Mouse (Mus musculus) adrenal gland, adult (tissue): ENCODE results near the gene Atl3.
A peak's percentile ranks its signal among the peaks of the same experiment; 100 is the strongest.

ENCODE experiments used
- DNase-seq, 2 experiments: peaks; one replicate each; pipeline ENCODE4 v3.0.0; 2022 to 2023; ENCODE audit warnings: low spot score in 1 of 2; ENCODE audit not compliant: inconsistent age in 2 of 2

The Atl3 gene

DNA sequence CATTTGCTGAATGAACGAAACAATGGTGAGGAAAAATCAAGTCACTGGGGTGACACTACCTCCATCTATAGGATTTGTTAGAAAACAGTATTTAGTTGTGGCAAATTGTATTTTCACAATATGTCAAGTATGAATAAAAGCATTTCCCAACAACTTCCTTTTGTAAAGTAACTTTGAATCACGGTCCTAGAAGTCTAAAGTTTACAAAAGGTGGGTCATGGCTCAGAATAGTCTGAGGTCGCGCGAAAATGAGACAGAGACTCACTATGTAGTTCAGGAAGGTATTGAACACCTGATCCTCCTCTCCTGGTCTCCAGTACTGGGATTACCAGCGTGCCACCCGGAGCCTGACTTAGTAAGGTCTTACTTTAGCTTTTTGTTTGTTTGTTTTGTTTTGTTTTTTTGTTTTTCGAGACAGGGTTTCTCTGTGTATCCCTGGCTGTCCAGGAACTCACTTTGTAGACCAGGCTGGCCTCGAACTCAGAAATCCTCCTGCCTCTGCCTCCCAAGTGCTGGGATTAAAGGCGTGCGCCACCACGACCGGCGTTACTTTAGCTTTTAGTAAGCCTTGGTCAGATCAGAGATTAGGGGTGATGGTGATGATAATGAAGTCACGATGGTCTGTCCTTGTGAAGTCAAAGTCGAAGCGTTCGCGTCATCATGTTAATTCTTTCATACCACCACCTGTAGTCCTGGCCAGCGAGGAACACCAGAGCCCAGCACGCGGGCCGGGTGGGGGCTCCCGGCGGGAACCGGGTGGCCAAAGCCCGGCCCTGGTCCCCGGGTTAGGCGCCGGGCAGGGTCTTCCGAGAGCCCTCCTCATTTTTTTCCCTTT, at the start of gene Atl3:
Gene Atl3, plus strand, starts transcription at position 689 of the 835 bp plus-strand sequence.
- no peak for DNase-seq

DNA sequence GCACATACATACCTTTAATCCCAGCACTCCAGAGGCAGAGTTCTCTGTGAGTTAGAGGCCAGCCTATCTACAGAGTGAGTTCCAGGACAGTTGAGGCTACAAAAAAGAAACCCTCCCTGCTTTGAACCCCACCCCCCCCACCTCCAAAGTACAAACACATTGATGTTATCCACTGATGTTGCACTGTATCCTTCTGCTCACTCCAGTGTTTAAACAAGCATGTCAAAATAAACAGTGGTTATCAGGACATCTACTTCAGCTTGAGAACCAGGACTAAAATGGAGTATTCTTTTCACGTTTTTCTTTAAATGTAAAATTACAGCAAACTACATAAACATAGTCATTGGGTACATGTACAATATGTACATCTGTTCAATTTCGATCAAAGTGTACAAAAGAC, 48.7 kb upstream of the Atl3 start:
- no peak for DNase-seq

GRCm38 (mm10) chr19:7445596-7445995, 48.2 kb upstream of the Atl3 start:
- DNase-seq = no peak

- no peak for DNase-seq
Observed at GRCm38 (mm10) chr19:7456803-7457202, 37.0 kb upstream of the Atl3 start.

DNA sequence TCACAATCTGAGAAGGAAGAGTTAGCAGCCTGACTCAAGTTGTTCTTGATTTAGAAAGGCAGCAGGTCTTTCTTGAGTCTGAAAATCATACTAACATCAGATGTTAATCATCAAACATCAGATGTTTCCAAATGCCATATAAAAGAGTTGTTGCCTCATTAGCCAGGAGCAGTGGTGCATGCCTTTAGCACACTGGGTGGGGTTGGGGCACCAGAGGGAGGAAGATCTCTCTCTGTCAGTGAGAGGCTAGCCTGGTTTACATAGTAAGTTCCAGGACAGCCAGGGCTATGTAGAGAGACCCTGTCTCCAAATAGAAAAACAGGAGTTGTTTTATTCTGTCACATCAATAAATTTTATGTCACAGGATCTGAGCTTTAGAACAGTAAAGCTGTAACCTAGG, 34.9 kb upstream of the Atl3 start:
- DNase-seq = no peak

- DNase-seq = peak in 1 of 2 experiments; percentile 36
Observed at GRCm38 (mm10) chr19:7459370-7459769, 34.5 kb upstream of the Atl3 start.

GRCm38 (mm10) chr19:7467915-7468314, 25.9 kb upstream of the Atl3 start:
- DNase-seq = no peak

GRCm38 (mm10) chr19:7470643-7471042, 23.2 kb upstream of the Atl3 start:
- DNase-seq = no peak

- DNase-seq = no peak
Observed at GRCm38 (mm10) chr19:7479751-7480248, 14.0 kb upstream of the Atl3 start.

DNA sequence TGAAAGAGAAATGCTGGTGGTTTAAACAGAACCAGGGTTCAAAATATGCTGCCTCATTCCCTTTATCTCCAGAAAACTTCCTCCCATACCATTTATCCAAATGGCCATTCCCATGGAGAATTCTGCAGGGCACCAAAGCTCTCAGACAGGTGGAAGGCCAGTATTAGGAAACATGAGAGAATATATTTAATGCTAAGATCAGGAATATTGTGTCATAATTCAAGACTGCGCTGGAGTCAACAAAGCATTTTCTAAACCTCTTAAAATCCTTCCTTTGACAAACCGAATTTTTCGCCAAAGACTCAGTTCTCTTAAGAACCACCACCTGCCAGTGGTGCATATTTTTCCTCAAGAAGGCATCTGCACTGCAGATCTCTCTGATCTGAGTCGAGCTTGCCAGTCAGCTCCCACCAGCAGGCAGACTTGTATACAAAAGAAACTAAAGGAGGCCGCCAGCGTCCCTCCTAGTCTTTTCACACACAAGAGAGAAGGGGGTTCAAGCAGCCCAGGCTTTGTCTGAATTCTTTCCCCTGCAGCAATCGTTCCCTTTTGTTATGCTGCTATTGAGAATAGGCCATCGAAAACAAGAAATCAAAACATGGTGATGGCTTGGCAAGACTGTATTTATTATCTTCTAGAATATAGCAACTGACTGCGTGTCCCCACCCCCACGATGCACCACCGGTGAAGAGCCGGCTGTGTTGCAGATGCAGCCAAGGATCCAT, 12.1 kb upstream of the Atl3 start:
- peak; percentile 34 to 76 for DNase-seq

- no peak for DNase-seq
Observed at GRCm38 (mm10) chr19:7482266-7482598, 11.6 kb upstream of the Atl3 start.

DNA sequence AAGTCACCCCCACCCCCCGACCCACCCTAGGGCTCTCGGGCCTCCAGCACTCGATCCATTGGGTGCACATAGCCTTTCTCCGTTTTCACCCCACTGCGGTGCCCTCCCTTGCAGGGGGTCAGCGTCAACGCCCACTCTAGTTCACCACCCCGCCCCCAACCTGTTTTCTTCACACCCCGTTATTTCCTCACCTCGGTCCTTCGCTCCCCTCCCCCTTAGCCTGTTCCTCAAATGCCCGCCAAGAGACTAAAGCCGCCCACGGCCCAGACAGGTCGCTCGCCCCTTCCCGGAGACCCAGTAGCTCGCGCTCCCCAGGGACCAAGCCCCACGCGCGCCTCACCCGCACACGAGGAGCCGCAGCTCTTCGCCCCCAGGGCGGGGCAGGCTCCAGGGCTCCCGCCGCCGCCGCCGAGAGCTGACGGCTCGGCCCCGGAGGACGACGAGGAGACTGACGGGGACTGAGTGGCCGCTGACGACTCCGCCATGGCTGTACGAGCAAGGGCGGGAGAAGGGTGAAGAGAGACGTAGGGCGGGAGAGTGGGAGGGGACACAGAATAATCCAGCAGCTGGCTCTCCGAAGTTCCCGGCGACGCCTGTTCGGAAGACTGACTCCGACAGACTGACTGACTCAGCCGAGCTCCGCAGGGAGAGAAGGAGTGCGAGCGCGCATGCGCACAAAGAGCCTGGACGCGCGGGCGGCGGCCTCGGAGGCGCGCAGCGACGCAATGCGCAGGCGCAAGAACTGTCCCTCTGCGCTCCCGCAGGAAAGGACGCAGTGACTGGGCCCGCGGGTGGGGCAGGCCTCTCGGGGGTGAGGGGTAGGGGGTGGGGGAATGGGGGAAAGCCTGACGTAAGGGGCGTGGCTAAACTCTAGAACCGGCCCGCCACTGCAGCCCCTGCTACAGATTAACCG, 11.0 kb upstream of the Atl3 start, which contains the start of gene Rtn3:
Gene Rtn3, minus strand, starts transcription at position 683 of the 913 bp plus-strand sequence.
- DNase-seq = peak; percentile 98

- DNase-seq = no peak
Observed at GRCm38 (mm10) chr19:7483512-7483882, 10.3 kb upstream of the Atl3 start.

DNA sequence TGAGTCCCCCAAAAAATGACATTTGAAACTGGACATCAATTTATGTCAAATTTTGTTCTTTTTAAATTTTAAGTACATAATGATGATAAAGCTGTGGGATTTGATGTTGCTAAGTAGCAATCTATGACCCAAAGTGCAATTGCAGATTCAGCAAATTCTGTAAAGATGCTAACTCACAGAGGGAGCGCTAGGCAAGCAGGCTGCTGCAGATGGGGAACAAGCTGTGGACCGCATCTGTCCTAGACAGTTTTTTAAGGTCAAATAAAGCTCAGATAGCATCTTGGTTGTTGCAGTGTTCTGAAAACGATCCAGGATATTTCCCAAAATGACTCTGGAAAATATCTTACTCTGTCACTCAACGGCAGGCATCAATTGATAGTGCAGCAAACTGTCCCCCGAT, 9.8 kb upstream of the Atl3 start:
- DNase-seq = peak in 1 of 2 experiments; percentile 50

DNA sequence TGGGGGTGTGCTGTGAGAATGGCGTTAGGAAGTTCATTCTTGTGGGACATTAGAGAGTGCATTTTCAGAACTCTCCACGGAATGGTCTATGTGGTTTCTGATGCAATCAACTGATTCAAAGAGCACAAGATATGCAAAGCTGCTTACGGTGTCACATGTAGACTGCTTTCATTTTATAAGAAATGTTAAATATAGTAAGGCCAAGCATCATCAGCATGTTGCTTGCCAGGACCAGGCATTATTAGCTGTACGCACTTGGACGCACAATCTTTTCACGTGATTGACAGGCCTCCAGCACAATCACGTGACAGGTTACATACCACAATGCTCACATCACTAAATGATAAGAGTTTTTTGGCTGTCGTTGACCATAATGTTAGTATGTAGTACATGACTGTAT, 6.2 kb upstream of the Atl3 start:
- no peak for DNase-seq

- DNase-seq = no peak
Observed at GRCm38 (mm10) chr19:7491960-7492359, 1.9 kb upstream of the Atl3 start.

DNA sequence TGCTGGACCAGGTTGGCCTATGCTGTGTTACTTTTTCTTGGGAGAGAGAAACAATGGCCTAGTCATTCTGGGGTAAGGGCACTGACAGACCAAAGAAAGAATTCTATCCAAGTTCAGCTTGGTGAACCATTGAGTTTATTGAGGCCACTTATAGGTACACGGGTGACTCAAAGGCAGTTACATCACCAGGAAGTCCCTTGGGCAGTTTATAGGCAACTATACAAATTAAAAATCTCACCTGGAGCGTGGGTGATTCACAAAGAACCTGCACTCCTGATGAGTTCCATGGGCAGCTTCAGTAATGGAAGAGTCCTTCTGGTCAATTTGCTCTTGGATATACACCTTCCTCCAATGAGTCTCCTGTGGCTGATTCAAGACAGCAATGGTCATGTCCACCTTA, 1.2 kb upstream of the Atl3 start:
- DNase-seq = no peak

DNA sequence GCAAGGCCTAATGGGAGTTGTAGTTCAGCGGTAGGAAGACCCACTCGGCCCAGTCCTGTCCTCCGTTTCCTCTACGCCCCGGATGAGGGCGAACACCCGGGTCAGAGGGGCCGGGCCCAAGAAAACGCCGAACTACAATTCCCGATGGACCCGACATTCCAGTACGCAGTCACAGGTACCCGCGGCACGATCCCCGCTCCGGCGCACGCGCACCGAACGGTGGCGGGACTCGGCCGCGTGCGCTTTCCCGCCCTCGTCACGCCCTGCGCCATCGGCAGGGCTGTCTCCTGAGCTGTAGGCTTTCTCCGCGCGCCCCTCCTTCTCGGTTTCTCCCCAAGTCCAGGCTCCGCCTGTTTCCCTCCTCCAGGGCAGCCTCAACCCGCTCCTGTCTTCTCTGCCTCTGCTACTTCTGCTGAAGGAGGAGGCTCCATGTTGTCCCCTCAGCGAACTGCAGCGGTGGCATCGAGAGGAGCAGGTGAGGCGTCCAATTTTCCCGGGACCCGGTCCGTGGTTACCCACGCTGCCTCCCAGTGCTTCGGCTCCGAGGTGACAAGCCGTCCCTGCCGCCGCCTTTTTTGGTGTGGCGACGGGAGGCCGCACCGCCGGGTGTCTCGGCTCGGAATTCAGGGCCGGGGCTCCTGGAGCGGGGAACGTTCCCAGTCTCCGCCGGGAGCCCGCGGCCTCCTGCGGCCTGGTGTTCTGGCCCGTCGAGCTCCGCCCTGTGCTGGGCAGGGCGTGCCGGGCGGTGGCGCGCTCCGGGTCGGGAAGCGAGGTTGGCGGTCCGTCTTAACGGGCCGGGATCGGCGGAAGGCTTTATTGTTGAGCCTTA, 561 bp downstream of the Atl3 start:
- peak; percentile 99 for DNase-seq

DNA sequence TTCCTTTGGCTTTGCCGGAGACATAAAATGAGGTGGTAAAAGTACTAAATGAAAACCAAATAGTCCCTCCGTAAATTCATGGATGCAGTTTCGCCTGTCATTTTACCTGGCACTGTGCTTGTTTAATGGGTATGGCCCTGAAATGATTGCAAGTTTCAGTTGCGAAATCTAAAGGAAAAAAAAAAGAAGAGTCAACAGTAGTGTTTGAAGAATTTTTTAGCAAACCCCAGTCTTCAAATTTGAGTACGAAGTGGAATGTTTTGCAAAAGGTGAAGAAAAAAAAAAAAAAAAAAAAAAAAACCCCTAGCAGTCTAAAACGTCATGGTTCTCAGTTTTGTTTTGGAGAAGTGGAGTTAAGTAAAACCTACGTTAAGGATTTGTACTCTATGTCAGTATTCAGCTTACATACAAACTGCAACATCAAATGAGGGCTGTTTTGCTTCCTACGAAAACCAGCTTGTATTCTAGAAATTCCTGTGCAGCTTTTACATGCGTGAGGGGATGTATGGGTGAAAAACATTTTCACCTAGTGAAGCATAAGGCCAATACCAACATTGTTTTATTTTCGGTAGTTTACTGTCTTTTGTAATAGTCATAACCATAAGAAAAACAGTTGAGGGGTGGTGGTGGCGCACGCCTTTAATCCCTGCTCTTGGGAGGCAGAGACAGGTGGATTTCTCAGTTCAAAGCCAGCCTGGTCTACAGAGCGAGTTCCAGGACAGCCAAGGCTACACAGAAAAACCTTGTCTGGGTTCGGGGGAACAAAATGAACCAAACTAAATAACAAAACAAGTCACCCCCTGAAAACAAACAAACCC, 1.6 kb downstream of the Atl3 start:
- DNase-seq = peak in 1 of 2 experiments; percentile 83
